Mouse (Mus musculus) left cerebral cortex, adult 9 months (tissue): Measurements from ENCODE around the gene Lmbrd1.
"Not testable (repeated sequence)": the region's sequence is repeated elsewhere in the genome, so short reads cannot be mapped to it uniquely, and the experiment has no call there.

Source experiments
- DNase-seq, 2 experiments: peaks; one replicate each; pipeline ENCODE4 v3.0.0; 2022; ENCODE audit warnings: low spot score in 2 of 2

Lmbrd1 gene

DNA sequence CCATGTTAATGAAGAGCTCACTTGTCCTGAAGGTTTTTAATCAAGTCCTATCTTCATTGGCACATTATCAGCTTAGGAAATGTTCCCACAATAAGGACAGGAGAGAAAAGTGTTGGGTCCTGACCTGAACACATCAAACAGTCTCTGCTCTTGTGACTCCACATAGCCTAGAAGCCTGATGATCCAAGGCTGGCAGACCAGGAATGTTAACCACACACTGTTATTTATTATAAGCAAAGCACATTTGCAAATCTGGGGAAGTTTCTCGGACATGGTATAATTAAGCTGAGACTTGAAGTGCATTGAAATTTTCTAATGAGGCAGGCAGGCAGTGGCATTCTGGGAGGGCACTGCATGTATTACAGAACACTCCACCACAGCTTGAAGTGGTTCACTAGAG, 41.8 kb downstream of the Lmbrd1 start:
- no peak for DNase-seq

DNA sequence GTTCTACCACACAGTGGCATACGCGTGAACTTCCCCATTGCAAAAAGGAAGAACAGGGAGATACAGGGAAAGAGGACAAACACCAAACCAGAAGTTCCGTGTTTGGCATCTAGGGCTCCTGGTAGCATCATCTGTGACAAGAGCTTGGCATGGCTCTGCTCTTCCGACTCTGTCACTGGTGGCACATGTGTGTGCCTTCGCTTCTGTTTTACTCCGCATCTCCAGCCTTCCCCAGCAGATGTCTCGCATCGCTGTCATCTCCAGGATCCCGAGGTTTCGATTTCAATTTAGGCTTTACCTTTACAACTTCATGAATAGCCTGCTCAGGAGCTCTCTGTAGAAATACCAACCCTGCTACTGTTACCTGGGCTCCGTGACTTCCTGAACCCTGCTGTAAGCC, 51.4 kb downstream of the Lmbrd1 start:
- DNase-seq: no peak

DNA sequence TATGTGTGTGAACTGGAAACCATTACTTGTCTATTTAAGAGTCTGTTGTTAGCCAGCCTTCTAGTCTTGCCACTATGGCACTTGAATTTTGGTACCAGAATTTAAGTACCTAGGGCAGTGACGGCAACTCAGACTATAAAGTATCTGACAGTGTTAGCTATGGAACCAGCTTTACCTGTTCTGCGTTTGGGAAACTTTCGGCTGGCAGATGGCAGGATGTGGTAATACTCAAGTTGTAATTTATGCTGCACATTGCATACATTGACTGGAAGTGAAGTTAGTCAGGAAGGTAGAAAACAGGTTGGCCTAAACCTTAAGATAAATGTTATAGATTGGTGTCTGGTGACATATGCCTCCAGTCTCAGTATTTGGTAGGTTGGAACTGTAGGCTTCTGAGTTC, 53.9 kb downstream of the Lmbrd1 start:
- no peak for DNase-seq

DNA sequence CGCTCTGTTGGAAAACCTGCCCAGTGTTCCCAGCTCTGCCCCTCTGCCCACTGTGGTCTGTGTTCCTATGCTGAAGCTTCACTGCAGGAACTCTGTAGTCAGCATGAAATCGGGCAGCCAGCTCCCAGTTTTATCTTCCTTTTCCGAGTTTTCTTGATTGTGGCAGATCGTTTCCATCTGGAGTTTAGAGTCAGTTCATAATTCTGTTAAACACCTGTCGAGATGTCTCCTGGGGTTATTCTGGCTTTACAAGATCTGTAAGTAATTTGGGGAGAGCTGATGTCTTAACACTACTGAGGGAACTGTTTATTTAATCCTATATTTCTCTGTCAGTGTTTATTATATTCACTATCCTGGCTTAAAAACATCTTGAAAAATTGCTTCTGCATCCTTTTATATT, 56.4 kb downstream of the Lmbrd1 start:
- no peak for DNase-seq

DNA sequence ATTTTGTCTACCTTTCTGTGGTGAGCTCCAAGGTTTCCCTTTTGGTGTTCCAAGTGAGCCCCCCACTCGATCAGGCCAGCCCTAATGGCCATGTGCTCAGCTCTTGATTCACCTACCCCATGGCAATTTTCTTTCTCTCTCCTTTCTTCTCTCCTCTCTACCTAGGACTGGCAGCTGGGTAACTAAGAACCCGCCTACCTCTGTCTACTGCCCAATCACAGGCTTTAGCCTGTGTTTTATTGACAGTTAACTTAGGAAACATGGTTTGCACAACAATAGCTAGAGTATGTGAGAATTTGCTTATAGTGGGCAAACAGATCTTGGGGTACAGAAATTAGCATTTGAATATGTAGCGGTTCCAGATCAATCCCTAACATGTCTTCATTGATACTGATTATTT, 62.5 kb downstream of the Lmbrd1 start:
- no peak for DNase-seq

DNA sequence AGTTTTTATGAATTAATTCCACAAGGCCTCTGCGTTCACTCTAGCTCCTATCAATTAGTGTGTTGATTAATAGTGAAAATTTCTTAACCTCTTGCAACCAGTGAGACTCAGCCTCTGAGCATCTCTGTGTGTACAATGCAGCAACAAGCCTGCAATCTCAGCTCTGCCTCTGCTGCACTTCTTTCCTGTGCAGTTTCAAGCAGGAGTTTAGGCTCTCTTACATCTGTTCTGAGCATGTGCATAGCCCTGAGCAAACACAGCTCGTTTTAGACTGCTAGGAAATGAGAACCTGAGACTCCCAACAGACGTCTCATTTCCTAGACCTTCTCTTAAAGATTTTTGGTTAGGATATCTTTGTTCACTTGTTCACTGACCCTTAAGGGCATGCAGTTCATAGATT, 63.1 kb downstream of the Lmbrd1 start:
- DNase-seq: no peak

DNA sequence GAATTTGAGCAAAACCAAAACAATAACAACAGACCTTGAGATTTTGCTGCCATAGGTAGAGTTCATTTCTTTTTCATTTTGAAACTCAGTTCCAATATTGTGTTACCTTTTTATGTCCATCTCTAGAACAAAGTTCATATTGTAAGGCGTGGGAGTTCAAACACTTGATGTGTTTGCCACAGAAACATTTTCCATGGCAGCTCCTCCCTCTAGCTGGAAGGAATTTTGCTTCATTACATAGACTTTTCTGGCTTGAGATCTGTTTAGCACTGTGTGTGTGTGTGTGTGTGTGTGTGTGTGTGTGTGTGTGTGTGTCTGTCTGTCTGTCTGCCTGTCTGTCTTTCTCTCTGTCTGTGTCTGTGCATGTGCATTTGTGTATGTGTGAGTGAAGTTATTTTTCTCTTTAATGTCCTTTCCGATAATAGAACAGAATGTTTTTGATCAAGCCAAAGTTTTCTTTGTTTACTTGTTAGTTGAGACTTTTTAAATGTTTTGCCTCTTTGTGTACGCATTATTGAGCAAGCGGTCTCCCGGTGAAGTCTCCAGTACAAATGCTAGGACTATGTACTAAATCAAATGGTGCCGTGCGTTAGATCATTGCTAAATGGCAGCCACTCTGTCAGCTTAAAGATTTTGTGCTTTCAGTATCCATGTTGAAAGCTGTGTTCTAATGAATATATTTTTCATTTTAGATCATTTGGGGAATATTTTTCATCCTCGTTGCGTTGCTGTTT, 64.9 kb downstream of the Lmbrd1 start:
- no peak for DNase-seq

DNA sequence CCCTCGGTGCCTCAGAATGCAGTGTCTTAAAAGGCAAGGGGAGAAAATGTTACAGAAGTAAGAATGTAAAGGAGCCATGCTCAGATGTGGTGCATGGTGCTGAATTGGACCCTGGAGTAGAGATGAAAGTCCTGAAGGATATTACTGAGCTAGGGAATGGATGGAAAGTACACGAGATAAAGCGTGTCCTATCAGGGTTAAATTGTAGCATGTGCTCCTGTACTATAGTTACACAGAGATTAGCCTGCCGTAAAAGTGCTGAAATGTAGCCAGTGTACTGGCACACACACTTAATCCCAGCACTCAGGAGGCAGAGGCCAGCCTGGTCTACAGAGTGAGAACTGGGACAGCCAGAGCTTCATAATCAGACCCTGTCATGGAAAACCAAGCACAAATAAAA, 74.3 kb downstream of the Lmbrd1 start:
- no peak for DNase-seq

DNA sequence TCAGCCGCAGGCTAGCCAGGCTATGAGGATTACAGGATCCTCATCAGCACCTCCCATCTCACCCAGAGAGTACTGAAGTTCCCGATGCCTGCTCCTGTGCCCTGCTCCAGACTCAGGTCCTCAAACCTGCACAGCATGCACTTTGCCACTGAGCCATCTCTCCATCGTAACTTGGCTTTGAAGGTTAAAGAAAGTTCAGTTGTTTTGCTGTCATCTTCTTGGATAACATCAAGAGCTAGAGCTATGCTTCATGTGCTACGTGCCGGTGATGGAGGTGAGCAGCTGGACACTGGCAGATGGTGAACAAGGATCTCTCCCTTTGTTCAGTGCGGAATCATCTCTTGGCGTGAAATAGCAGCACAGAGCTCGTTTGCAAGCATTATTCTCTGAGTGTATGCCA, 80.1 kb downstream of the Lmbrd1 start:
- DNase-seq: peak in 1 of 2 experiments; percentile 16

DNA sequence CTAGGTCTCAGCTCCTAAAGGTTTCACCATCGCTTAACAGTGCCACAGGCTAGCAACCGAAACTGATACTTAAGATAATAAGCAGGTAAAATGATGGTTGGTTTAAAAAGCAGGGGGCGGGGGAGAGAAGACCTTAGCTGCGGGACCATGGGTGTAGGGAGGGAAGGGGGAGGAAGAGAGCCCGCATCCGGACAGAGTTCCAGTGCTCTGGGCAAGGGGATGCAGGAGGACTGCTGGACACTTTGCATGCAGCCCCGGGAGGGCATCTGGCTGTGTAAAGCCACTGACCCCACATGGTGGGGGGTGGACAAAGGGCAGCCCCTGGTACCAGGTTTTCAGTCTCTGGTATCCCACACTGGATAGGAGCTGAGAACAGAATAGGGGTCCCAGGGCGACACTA, 88.0 kb downstream of the Lmbrd1 start:
- no peak for DNase-seq

DNA sequence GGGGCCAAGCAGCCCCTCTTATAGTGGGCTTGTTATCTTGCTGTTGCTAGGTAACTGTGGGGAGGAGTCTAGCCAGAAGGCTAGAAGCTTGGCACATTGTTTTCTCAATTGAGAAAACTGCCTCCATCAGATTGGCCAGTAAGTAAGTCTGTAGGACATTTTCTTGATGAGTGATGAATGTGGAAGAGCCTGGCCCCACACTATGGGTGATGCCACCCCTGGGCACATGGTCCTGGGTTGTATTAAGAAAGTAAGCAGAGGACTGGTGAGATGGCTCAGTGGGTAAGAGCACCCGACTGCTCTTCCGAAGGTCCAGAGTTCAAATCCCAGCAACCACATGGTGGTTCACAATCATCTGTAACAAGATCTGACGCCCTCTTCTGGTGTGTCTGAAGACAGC, 88.8 kb downstream of the Lmbrd1 start:
- not testable (repeated sequence) for DNase-seq

DNA sequence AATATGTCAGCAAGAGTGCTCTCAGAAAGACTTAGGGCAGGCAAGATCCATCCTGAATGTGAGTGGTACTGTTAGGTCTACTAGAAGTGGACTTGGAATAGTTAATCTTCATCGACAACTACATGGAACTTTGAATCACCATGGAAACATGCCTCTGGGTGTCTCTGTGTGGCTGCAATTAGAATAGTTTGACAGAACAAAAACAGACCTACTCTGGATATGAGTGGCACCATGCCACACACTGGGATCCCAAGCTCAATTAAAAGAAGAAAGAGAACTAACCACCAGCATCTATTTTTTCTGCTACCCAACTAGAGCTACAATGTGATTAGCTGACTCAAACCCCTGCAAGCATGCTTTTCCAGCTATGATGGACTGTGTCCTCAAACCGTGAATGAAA, 95.2 kb downstream of the Lmbrd1 start:
- no peak for DNase-seq

DNA sequence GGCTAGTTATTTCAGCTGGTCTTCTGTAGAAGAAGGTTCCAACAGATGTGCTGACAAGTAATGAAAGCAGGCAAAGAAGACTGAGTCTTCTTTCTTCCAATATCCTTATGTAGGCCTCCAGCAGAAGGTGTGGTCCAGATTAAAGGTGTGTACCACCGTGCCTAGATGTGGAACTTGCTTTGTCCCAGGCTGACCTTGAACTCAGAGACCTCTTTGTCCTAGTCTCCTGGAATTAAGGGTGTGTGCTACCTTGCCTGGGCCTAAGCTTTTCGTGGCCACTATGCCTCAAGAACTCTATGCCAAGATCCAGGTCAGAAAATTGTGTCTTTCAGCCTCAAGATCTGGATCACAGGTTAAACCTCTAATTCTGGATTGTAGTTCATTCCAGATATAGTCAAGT, 98.1 kb downstream of the Lmbrd1 start:
- no peak for DNase-seq

DNA sequence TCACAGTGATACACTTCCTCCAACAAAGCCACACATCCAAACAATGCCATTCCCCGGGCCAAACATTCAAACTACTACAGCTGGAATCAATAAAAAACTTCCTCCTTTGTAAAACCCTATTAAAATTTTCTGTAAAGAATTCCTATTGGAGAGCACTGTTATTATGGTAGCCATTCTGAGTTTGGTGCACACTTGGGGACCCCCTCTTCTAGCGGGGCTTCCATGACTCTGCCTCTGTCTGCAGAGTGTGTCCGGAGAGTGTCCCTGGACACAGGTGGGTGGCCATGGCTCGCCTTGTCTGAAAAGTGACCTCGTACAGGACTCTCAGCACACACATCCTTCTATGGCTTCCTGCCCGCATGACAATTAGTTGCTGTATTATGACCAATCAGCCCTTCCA, 114.7 kb downstream of the Lmbrd1 start:
- DNase-seq: no peak

DNA sequence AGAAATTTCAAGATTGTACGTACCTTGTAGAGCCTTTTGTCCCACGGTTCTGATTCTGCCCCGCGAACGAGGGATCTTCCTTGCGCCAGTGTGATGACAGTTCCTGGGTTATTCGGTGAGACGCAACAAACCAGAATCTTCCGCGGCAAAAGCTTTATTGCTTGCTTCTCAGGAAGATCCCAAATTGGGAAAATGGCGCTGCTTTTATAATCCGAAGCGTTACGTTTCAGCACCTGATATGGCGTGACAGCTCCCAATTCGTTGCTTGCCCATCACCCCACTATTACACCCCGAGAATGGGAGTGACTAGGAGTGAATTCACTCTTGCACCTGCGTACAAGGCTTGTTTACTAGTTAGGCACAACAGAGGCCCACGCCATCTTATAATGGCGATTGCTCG, 129.5 kb downstream of the Lmbrd1 start:
- not testable (repeated sequence) for DNase-seq
